Mouse (Mus musculus): ENCODE data around the gene Pclo.
"Not testable (repeated sequence)": the region's sequence is repeated elsewhere in the genome, so short reads cannot be mapped to it uniquely, and the experiment has no call there.

The Pclo gene

GRCm38 (mm10) chr5:14514631-14515523, at the start of gene Pclo:
Gene Pclo (plus strand): TSS chr5:14514918.
- peak; percentile 78 to 92 for DNase-seq

- not testable (repeated sequence) for DNase-seq
Measured at GRCm38 (mm10) chr5:14494431-14494830, 20.3 kb upstream of the Pclo start.

GRCm38 (mm10) chr5:14508522-14508921, 6.2 kb upstream of the Pclo start:
- no peak for DNase-seq

- DNase-seq = no peak
Measured at GRCm38 (mm10) chr5:14509621-14510020, 5.1 kb upstream of the Pclo start.

GRCm38 (mm10) chr5:14518131-14518832, 3.6 kb downstream of the Pclo start:
- no peak for DNase-seq

DNA sequence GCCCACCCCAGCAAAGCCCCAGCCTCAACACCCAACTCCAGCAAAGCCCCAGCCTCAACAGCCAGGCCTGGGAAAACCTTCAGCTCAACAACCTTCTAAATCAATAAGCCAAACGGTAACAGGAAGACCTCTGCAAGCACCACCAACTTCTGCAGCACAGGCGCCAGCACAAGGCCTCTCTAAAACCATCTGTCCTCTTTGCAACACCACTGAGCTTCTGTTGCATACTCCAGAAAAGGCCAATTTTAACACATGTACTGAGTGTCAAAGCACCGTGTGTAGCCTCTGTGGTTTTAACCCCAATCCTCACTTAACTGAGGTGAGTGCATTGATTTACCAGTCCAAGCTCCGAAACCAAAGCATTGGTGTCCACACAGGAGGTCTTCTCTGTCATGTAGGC, 7.3 kb downstream of the Pclo start:
- DNase-seq = no peak

- DNase-seq = peak in 1 of 2 experiments; percentile 35
Measured at GRCm38 (mm10) chr5:14526038-14526437, 11.3 kb downstream of the Pclo start.

GRCm38 (mm10) chr5:14527796-14528195, 13.1 kb downstream of the Pclo start:
- DNase-seq = no peak

DNA sequence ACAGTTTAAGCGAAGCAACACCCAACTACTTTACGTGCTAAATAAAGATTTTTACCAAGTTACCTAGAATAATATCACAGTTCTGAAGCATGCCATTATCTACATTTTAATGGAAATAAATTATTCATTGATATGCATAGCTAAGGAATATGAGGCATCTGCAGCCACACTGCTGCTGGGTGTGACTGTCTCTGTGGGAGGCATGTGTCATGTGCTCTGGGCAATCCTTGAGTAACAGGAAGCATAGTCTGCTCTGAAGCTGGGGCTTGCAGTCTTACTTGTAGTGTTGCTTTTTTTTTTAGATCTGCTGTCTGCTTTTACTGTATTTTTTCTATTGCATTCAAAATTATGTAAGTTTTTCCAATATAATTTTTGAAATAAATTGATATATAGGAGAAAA, 17.2 kb downstream of the Pclo start:
- DNase-seq = no peak

DNA sequence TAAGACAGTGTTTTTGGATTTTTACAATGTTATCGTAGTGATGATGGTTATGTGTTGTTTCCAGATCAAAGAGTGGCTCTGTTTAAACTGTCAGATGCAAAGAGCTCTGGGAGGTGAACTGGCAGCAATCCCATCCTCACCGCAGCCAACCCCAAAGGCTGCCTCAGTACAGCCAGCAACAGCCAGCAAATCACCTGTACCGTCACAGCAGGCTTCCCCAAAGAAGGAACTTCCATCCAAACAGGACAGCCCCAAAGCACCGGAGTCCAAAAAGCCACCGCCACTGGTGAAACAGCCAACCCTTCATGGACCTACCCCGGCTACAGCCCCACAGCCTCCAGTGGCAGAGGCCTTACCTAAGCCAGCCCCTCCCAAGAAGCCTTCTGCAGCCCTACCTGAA, 24.6 kb downstream of the Pclo start:
- no peak for DNase-seq

DNA sequence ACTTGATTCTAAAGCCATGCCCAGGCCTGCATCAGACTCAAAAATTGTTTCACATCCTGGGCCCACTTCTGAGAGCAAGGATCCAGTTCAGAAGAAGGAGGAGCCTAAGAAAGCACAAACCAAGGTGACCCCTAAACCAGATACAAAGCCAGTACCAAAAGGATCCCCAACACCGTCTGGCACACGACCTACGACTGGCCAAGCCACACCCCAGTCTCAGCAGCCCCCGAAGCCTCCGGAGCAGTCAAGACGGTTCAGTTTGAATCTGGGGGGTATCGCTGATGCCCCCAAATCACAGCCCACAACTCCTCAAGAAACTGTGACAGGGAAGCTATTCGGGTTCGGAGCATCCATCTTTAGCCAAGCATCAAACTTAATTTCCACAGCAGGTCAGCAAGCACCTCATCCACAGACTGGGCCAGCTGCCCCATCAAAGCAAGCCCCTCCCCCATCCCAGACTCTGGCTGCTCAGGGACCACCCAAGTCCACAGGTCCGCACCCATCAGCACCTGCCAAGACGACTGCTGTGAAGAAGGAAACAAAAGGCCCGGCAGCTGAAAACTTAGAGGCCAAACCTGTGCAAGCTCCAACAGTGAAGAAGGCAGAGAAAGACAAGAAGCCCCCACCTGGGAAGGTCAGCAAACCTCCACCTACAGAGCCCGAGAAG, 25.4 kb downstream of the Pclo start:
- peak in 1 of 2 experiments; percentile 32 for DNase-seq

DNA sequence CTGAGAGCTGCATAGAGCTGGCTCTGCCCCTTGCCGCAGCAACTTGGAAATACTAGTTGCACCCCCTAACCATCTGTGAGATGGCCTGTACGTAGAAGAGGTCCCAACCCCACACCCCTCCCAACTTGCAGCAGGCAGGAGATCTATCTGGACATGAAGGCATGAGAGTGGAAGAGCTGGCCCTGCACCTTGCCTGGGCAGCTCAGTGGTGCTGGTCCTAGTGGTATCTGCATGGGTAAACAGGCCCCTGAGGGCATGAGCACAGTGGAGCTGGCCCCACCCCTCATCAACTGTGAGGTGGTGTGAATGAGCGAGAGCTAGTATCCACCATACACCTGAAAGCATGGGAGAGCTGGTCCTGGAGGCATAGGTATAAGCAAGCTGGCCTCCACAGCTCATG, 60.9 kb downstream of the Pclo start:
- peak in 1 of 2 experiments; percentile 31 for DNase-seq

- no peak for DNase-seq
Measured at GRCm38 (mm10) chr5:14591479-14591878, 76.8 kb downstream of the Pclo start.

DNA sequence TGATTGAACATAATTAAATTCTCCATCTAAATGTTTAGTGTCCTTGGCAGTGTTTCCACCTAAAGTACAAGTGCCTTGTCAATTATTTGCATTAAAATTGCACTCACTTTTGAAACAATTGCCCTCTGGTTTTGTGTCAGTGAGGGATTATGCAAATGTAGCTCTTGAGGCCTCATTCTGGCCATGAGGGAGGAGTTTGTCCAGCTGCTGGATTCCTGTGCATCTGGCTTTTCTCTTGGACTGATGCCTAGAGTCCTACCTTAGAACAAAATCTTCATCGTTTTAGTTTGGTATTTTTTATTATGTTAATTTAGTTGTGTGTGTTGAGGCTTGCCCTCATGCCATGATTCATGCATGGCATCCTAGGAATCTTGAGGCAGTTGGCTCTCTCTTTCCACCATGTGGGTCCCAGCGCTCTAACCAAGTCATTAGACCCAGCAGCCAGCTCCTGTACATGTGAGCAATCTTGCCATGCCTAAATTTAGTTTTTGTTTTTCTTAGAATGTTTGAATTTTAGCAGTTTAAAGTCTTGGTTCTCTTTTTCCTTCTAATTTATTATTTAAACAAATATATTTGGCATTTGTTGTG, 80.8 kb downstream of the Pclo start:
- no peak for DNase-seq

- no peak for DNase-seq
Measured at GRCm38 (mm10) chr5:14608318-14608717, 93.6 kb downstream of the Pclo start.

GRCm38 (mm10) chr5:14621146-14621545, 106.4 kb downstream of the Pclo start:
- no peak for DNase-seq

GRCm38 (mm10) chr5:14623360-14623759, 108.6 kb downstream of the Pclo start:
- DNase-seq = peak; percentile 24 to 49

- DNase-seq = no peak
Measured at GRCm38 (mm10) chr5:14641260-14641659, 126.5 kb downstream of the Pclo start.

GRCm38 (mm10) chr5:14645856-14646255, 131.1 kb downstream of the Pclo start:
- DNase-seq = no peak

- DNase-seq = no peak
Measured at GRCm38 (mm10) chr5:14660637-14661036, 145.9 kb downstream of the Pclo start.

- no peak for DNase-seq
Measured at GRCm38 (mm10) chr5:14662180-14662579, 147.5 kb downstream of the Pclo start.

- no peak for DNase-seq
Measured at GRCm38 (mm10) chr5:14662603-14663002, 147.9 kb downstream of the Pclo start.

DNA sequence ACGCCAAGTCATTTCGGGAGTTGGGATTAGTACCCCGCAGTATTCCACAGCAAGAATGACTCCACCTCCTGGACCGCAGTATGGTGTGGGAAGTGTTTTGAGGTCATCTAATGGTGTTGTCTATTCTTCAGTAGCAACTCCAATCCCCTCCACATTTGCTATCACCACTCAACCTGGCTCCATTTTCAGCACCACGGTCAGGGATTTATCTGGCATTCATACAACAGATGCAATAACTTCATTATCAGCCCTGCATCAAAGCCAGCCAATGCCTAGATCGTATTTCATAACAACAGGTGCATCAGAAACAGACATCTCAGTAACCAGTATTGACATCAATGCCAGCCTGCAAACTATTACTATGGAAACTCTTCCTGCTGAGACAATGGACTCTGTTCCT, 165.7 kb downstream of the Pclo start:
- no peak for DNase-seq
